Mouse (Mus musculus): ENCODE measurements around the gene Eif3i.

The Eif3i gene

GRCm38 (mm10) chr4:129544106-129544505, 56.3 kb downstream of the Eif3i start:
- no peak for DNase-seq (ENCODE audit: inconsistent age in 2 of 2, low spot score in 1 of 2)

GRCm38 (mm10) chr4:129542592-129543141, 57.8 kb downstream of the Eif3i start, which contains the start of gene Hdac1:
TSS of gene Hdac1 (minus strand) at chr4:129542713.
- peak; percentile 98 to 99 for DNase-seq (ENCODE audit: inconsistent age in 2 of 2, low spot score in 1 of 2)
